Mouse (Mus musculus): ENCODE measurements at regions not wholly inside any gene's neighbourhood (a gene's known extent, or its start where the extent isn't known, plus 50 kb on each side); places are given as distances from the start of the nearest gene placed in this dataset.

GRCm38 (mm10) chr2:107552569-107552968 lies 262.1 kb downstream of the Kcna4 start:
- 75% methylated on average over 1 of the region's 1 CpGs for WGBS
- Histone ChIP-seq H3K36me3 (ENCODE audit: control insufficient read depth, insufficient read depth) (no peaks in the 10 kb centered on the region), H3K9me3 (replicated peaks; ENCODE audit: control insufficient read depth, low read length) (no peaks in the 10 kb centered on the region), H3K4me1 (ENCODE audit: control insufficient read depth, insufficient read depth, low read length) (no peaks in the 10 kb centered on the region), H3K27me3 (ENCODE audit: control insufficient read depth, insufficient read depth, low read length) (no peaks in the 10 kb centered on the region), H3K4me2 (ENCODE audit: low read depth, low read length) (no peak overlapping the region), H3K27ac (ENCODE audit: low read length) (no peak overlapping the region), H3K9ac (ENCODE audit: low read length) (no peak overlapping the region), H3K4me3 (ENCODE audit: low read length) (no peak overlapping the region)
- ATAC-seq (replicated peaks; ENCODE audit: extremely low read depth, insufficient read depth, low FRiP score): no peak

GRCm38 (mm10) chr2:107556239-107556638 lies 265.8 kb downstream of the Kcna4 start:
- H3K9me3 ChIP-seq (replicated peaks; ENCODE audit: control insufficient read depth, low read length): no peaks in the 10 kb centered on the region
- no peak overlapping the region for H3K9ac ChIP-seq (ENCODE audit: low read length)
- WGBS: 79% methylated on average over 3 of the region's 3 CpGs
- no peak for ATAC-seq (replicated peaks; ENCODE audit: extremely low read depth, insufficient read depth, low FRiP score)
- H3K27ac ChIP-seq (ENCODE audit: low read length): no peak overlapping the region
- no peaks in the 10 kb centered on the region for H3K36me3 ChIP-seq (ENCODE audit: control insufficient read depth, insufficient read depth)
- H3K4me3 ChIP-seq (ENCODE audit: low read length): no peak overlapping the region
- H3K27me3 ChIP-seq (ENCODE audit: control insufficient read depth, insufficient read depth, low read length): no peaks in the 10 kb centered on the region
- no peak overlapping the region for H3K4me2 ChIP-seq (ENCODE audit: low read depth, low read length)
- no peaks in the 10 kb centered on the region for H3K4me1 ChIP-seq (ENCODE audit: control insufficient read depth, insufficient read depth, low read length)

- 75% methylated on average over 2 of the region's 2 CpGs for WGBS
- H3K27ac ChIP-seq (ENCODE audit: low read length): no peak overlapping the region
- H3K36me3 ChIP-seq (ENCODE audit: control insufficient read depth, insufficient read depth): no peaks in the 10 kb centered on the region
- ATAC-seq (replicated peaks; ENCODE audit: extremely low read depth, insufficient read depth, low FRiP score): no peak
- no peaks in the 10 kb centered on the region for H3K27me3 ChIP-seq (ENCODE audit: control insufficient read depth, insufficient read depth, low read length)
- H3K9ac ChIP-seq (ENCODE audit: low read length): no peak overlapping the region
- no peak overlapping the region for H3K4me3 ChIP-seq (ENCODE audit: low read length)
- H3K4me2 ChIP-seq (ENCODE audit: low read depth, low read length): no peak overlapping the region
- no peaks in the 10 kb centered on the region for H3K9me3 ChIP-seq (replicated peaks; ENCODE audit: control insufficient read depth, low read length)
- H3K4me1 ChIP-seq (ENCODE audit: control insufficient read depth, insufficient read depth, low read length): no peaks in the 10 kb centered on the region
Measured at GRCm38 (mm10) chr2:107569618-107570017, 279.2 kb downstream of the Kcna4 start.

GRCm38 (mm10) chr2:107609872-107610559 lies 319.6 kb downstream of the Kcna4 start:
- H3K4me1 ChIP-seq (ENCODE audit: control insufficient read depth, insufficient read depth, low read length): no peaks in the 10 kb centered on the region
- H3K4me3 ChIP-seq (ENCODE audit: low read length): no peak overlapping the region
- WGBS: 77% methylated on average over 5 of the region's 5 CpGs
- H3K27ac ChIP-seq (ENCODE audit: low read length): no peak overlapping the region
- no peaks in the 10 kb centered on the region for H3K36me3 ChIP-seq (ENCODE audit: control insufficient read depth, insufficient read depth)
- no peak overlapping the region for H3K4me2 ChIP-seq (ENCODE audit: low read depth, low read length)
- no peak overlapping the region for H3K9ac ChIP-seq (ENCODE audit: low read length)
- ATAC-seq (replicated peaks; ENCODE audit: extremely low read depth, insufficient read depth, low FRiP score): no peak
- H3K9me3 ChIP-seq (replicated peaks; ENCODE audit: control insufficient read depth, low read length): no peaks in the 10 kb centered on the region
- H3K27me3 ChIP-seq (ENCODE audit: control insufficient read depth, insufficient read depth, low read length): no peaks in the 10 kb centered on the region

- no peak overlapping the region for H3K4me3 ChIP-seq (ENCODE audit: low read length)
- no peak overlapping the region for H3K4me2 ChIP-seq (ENCODE audit: low read depth, low read length)
- no peak overlapping the region for H3K27ac ChIP-seq (ENCODE audit: low read length)
- WGBS: 69% methylated on average over 5 of the region's 5 CpGs
- H3K36me3 ChIP-seq (ENCODE audit: control insufficient read depth, insufficient read depth): no peaks in the 10 kb centered on the region
- ATAC-seq (replicated peaks; ENCODE audit: extremely low read depth, insufficient read depth, low FRiP score): no peak
- no peak overlapping the region for H3K9ac ChIP-seq (ENCODE audit: low read length)
- H3K4me1 ChIP-seq (ENCODE audit: control insufficient read depth, insufficient read depth, low read length): no peaks in the 10 kb centered on the region
- no peaks in the 10 kb centered on the region for H3K27me3 ChIP-seq (ENCODE audit: control insufficient read depth, insufficient read depth, low read length)
- H3K9me3 ChIP-seq (replicated peaks; ENCODE audit: control insufficient read depth, low read length): no peaks in the 10 kb centered on the region
Measured at GRCm38 (mm10) chr2:107611811-107612210, 321.4 kb downstream of the Kcna4 start.

- Histone ChIP-seq H3K27me3 (ENCODE audit: control insufficient read depth, insufficient read depth, low read length) (no peaks in the 10 kb centered on the region), H3K4me3 (ENCODE audit: low read length) (no peak overlapping the region), H3K4me2 (ENCODE audit: low read depth, low read length) (no peak overlapping the region), H3K36me3 (ENCODE audit: control insufficient read depth, insufficient read depth) (no peaks in the 10 kb centered on the region), H3K9ac (ENCODE audit: low read length) (no peak overlapping the region), H3K27ac (ENCODE audit: low read length) (no peak overlapping the region), H3K4me1 (ENCODE audit: control insufficient read depth, insufficient read depth, low read length) (no peaks in the 10 kb centered on the region), H3K9me3 (replicated peaks; ENCODE audit: control insufficient read depth, low read length) (no peaks in the 10 kb centered on the region)
- ATAC-seq (replicated peaks; ENCODE audit: extremely low read depth, insufficient read depth, low FRiP score): no peak
- 52% methylated on average over 2 of the region's 2 CpGs for WGBS
Measured at GRCm38 (mm10) chr2:107612221-107612620, 321.8 kb downstream of the Kcna4 start.

- Histone ChIP-seq H3K4me1 (ENCODE audit: control insufficient read depth, insufficient read depth, low read length) (no peaks in the 10 kb centered on the region), H3K9me3 (replicated peaks; ENCODE audit: control insufficient read depth, low read length) (no peaks in the 10 kb centered on the region), H3K9ac (ENCODE audit: low read length) (no peak overlapping the region), H3K27ac (ENCODE audit: low read length) (no peak overlapping the region), H3K4me3 (ENCODE audit: low read length) (no peak overlapping the region), H3K27me3 (ENCODE audit: control insufficient read depth, insufficient read depth, low read length) (no peaks in the 10 kb centered on the region), H3K4me2 (ENCODE audit: low read depth, low read length) (no peak overlapping the region), H3K36me3 (ENCODE audit: control insufficient read depth, insufficient read depth) (no peaks in the 10 kb centered on the region)
- ATAC-seq (replicated peaks; ENCODE audit: extremely low read depth, insufficient read depth, low FRiP score): no peak
- WGBS: 29% methylated on average over 3 of the region's 3 CpGs
Measured at GRCm38 (mm10) chr2:107614715-107615114, 324.3 kb downstream of the Kcna4 start.

- Histone ChIP-seq H3K4me3 (ENCODE audit: low read length) (no peak overlapping the region), H3K9me3 (replicated peaks; ENCODE audit: control insufficient read depth, low read length) (no peaks in the 10 kb centered on the region; the same call in 1 of the 2 replicates), H3K36me3 (ENCODE audit: control insufficient read depth, insufficient read depth) (no peaks in the 10 kb centered on the region), H3K4me1 (ENCODE audit: control insufficient read depth, insufficient read depth, low read length) (no peaks in the 10 kb centered on the region), H3K27me3 (ENCODE audit: control insufficient read depth, insufficient read depth, low read length) (no peaks in the 10 kb centered on the region), H3K4me2 (ENCODE audit: low read depth, low read length) (no peak overlapping the region), H3K9ac (ENCODE audit: low read length) (no peak overlapping the region), H3K27ac (ENCODE audit: low read length) (no peak overlapping the region)
- no peak for ATAC-seq (replicated peaks; ENCODE audit: extremely low read depth, insufficient read depth, low FRiP score)
Measured at GRCm38 (mm10) chr2:107627458-107627857, 337.0 kb downstream of the Kcna4 start.

- Histone ChIP-seq H3K4me3 (ENCODE audit: low read length) (no peak overlapping the region), H3K27ac (ENCODE audit: low read length) (no peak overlapping the region), H3K36me3 (ENCODE audit: control insufficient read depth, insufficient read depth) (no peaks in the 10 kb centered on the region), H3K4me1 (ENCODE audit: control insufficient read depth, insufficient read depth, low read length) (no peaks in the 10 kb centered on the region), H3K4me2 (ENCODE audit: low read depth, low read length) (no peak overlapping the region), H3K27me3 (ENCODE audit: control insufficient read depth, insufficient read depth, low read length) (no peaks in the 10 kb centered on the region), H3K9me3 (replicated peaks; ENCODE audit: control insufficient read depth, low read length) (no peaks in the 10 kb centered on the region), H3K9ac (ENCODE audit: low read length) (no peak overlapping the region)
- ATAC-seq (replicated peaks; ENCODE audit: extremely low read depth, insufficient read depth, low FRiP score): no peak
Measured at GRCm38 (mm10) chr2:107659176-107659575, 368.7 kb downstream of the Kcna4 start.

Measured in heart, embryonic 16.5 days (tissue).